Mouse (Mus musculus) spleen, adult 12 weeks (tissue): Measurements from ENCODE around the gene Fxyd6.

Source experiments
- DNase-seq: peaks from one replicate; pipeline ENCODE4 v3.0.0; 2022; ENCODE audit warnings: low spot score

Fxyd6 gene

GRCm38 (mm10) chr9:45370117-45370561, at the start of gene Fxyd6:
Fxyd6 (plus strand) TSS chr9:45370185.
- DNase-seq: no peak

- DNase-seq: no peak
Measured at GRCm38 (mm10) chr9:45321465-45321864, 48.5 kb upstream of the Fxyd6 start.

GRCm38 (mm10) chr9:45321946-45322430, 48.0 kb upstream of the Fxyd6 start:
- DNase-seq: no peak

GRCm38 (mm10) chr9:45326390-45326789, 43.6 kb upstream of the Fxyd6 start:
- DNase-seq: no peak

GRCm38 (mm10) chr9:45328263-45328662, 41.7 kb upstream of the Fxyd6 start:
- DNase-seq: no peak

GRCm38 (mm10) chr9:45329577-45329976, 40.4 kb upstream of the Fxyd6 start:
- DNase-seq: no peak

GRCm38 (mm10) chr9:45337406-45337805, 32.6 kb upstream of the Fxyd6 start:
- no peak for DNase-seq

GRCm38 (mm10) chr9:45343066-45343465, 26.9 kb upstream of the Fxyd6 start:
- DNase-seq: no peak

GRCm38 (mm10) chr9:45345516-45345915, 24.5 kb upstream of the Fxyd6 start:
- no peak for DNase-seq

GRCm38 (mm10) chr9:45346276-45346675, 23.7 kb upstream of the Fxyd6 start:
- DNase-seq: no peak

- no peak for DNase-seq
Measured at GRCm38 (mm10) chr9:45348560-45348959, 21.4 kb upstream of the Fxyd6 start.

- no peak for DNase-seq
Measured at GRCm38 (mm10) chr9:45349181-45349580, 20.8 kb upstream of the Fxyd6 start.

- no peak for DNase-seq
Measured at GRCm38 (mm10) chr9:45349851-45350250, 20.1 kb upstream of the Fxyd6 start.

GRCm38 (mm10) chr9:45355192-45355591, 14.8 kb upstream of the Fxyd6 start:
- DNase-seq: no peak

GRCm38 (mm10) chr9:45358356-45358755, 11.6 kb upstream of the Fxyd6 start:
- DNase-seq: no peak

- no peak for DNase-seq
Measured at GRCm38 (mm10) chr9:45362051-45362461, 7.9 kb upstream of the Fxyd6 start.

GRCm38 (mm10) chr9:45363639-45364214, 6.3 kb upstream of the Fxyd6 start:
- DNase-seq: no peak

GRCm38 (mm10) chr9:45367716-45368115, 2.3 kb upstream of the Fxyd6 start:
- no peak for DNase-seq

GRCm38 (mm10) chr9:45368341-45368901, 1.6 kb upstream of the Fxyd6 start:
- no peak for DNase-seq

GRCm38 (mm10) chr9:45370616-45371336, 791 bp downstream of the Fxyd6 start:
- DNase-seq: no peak

- no peak for DNase-seq
Measured at GRCm38 (mm10) chr9:45371337-45371707, 1.3 kb downstream of the Fxyd6 start.

GRCm38 (mm10) chr9:45373896-45374295, 3.9 kb downstream of the Fxyd6 start:
- no peak for DNase-seq

GRCm38 (mm10) chr9:45374988-45375502, 5.1 kb downstream of the Fxyd6 start:
- no peak for DNase-seq
